Mouse (Mus musculus) left cerebral cortex, adult 2 months (tissue): Measurements from ENCODE around the gene Trmt112. TPM values are rescaled to one million over a fixed set of nuclear protein-coding genes. Genes with fewer than 3 reads are reported as not detected.
A peak's percentile ranks its signal among the peaks of the same experiment; 100 is the strongest.

Experiments used
- DNase-seq, 2 experiments: peaks; one replicate each; pipeline ENCODE4 v3.0.0; 2021 to 2022; ENCODE audit warnings: low spot score in 2 of 2, mixed read lengths in 1 of 2; ENCODE audit errors: extremely low spot score in 1 of 2
- H3K27ac ChIP-seq: fragments of 200-600 bp; 2 replicates; pipeline ENCODE4 v1.8.1; 2022
- H3K4me3 ChIP-seq: fragments of 200-600 bp; 2 replicates; pipeline ENCODE4 v1.8.1; 2022
- CTCF ChIP-seq: fragments of 200-600 bp; IDR thresholded peaks from 2 replicates; pipeline ENCODE4 v1.8.1; 2022; ENCODE audit warnings: antibody characterized with exemption, mild to moderate bottlenecking, moderate library complexity
- intact Hi-C: fragments of 180-260 bp; cut with DNase I; formaldehyde crosslinking; loops from one replicate; pipeline ENCODE4 v1.15.1; 2025
- long read RNA-seq, 2 experiments: library from polyadenylated mRNA; stranded (forward); transcript quantifications; one replicate each; pipeline ENCODE4 v2.0.0; 2021; ENCODE audit warnings: borderline mapping rate in 2 of 2
- total RNA-seq, 2 experiments: library from RNA; stranded (reverse); gene quantifications; 2 replicates each; pipeline ENCODE4 v1.2.3; 2021

The Trmt112 gene
- total RNA-seq, result 10 to 100 TPM; 40.0 to 43.4 TPM
- long read RNA-seq, experiment 1, transcript Trmt112-202 (4 exons, 985 nt), result major isoform, 17 of 17 reads
- long read RNA-seq, experiment 1, partial matches to known transcripts, result 0 of 17 reads
- long read RNA-seq, experiment 1, other reads (novel, unspliced or antisense), result 0 of 17 reads
- long read RNA-seq, experiment 2, transcript Trmt112-202 (4 exons, 985 nt), result major isoform, 12 of 12 reads
- long read RNA-seq, experiment 2, partial matches to known transcripts, result 0 of 12 reads
- long read RNA-seq, experiment 2, other reads (novel, unspliced or antisense), result 0 of 12 reads

GRCm38 (mm10) chr19:6909507-6910289 lies at the start of gene Trmt112, which contains the start of gene Prdx5:
Trmt112 (plus strand) TSS chr19:6909698.
Prdx5 (minus strand) TSS chr19:6910106.
- no peak for TF ChIP-seq CTCF
- intact Hi-C loops, result loop anchor here (2.0 to 5.0 kb wide), 3 partner anchors 52 to 412 kb away; partner anchors contain the start of genes Ccdc88b and Rps6ka4
- Histone ChIP-seq H3K4me3 (peak within 1 kb of the TSS; percentile 91), H3K27ac (peak within 1 kb of the TSS; percentile 99)
- peak; percentile 91 for DNase-seq

DNA sequence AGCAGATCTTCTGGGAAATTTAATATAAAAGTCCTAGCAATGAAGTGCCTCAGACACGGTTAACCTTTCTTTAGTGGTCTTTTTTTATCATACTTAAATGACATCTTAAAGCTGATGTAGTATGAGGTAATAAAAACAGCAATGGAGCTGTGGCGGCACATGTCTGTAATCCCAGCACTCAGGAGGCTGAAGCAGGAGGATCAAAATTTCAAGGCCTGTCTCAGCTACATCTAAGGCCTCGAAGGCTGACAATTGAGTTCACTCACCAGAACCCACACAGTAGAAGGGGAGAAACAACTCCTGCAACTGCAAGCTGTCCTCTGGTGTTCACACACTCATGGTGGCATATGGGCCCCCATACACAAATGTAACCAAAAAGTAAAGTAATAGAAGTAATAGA lies 49.5 kb upstream of the Trmt112 start:
- intact Hi-C loops, result loop anchor here (5.0 kb wide), 1 partner anchor 47 kb away; the partner anchor contains the start of gene Trmt112
- H3K4me3 ChIP-seq, result no peak overlapping the region
- no peak for TF ChIP-seq CTCF
- no peak for DNase-seq
- H3K27ac ChIP-seq, result no peak overlapping the region

DNA sequence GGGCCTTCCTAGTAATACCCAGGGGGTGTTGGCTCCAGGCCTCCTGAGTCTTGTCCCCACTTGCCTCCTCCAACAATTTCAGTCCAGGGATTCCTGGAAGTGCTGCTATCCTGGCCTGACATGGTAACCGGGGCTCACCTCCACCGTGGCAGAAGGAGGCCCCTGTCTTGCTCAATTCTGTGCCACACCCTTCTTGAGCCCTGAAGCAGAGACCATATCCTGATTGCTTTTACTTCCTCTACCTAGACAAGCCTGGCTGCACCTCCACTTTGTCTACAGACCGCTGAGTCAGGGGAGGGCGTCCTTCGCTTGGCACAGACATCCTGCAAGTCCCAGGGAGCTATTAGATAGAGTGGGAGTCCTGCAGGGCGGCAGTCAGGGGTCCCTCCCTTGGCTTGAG lies 48.8 kb upstream of the Trmt112 start:
- Histone ChIP-seq H3K4me3 (no peak overlapping the region), H3K27ac (no peak overlapping the region)
- intact Hi-C loops, result no loop called here
- no peak for DNase-seq
- no peak for TF ChIP-seq CTCF

- Histone ChIP-seq H3K4me3 (no peak overlapping the region), H3K27ac (no peak overlapping the region)
- intact Hi-C loops, result no loop called here
- TF ChIP-seq CTCF, result no peak
- DNase-seq, result no peak
Observed at GRCm38 (mm10) chr19:6861451-6861850, 48.0 kb upstream of the Trmt112 start.

GRCm38 (mm10) chr19:6869355-6869754 lies 40.1 kb upstream of the Trmt112 start:
- no peak for DNase-seq

GRCm38 (mm10) chr19:6871574-6872271 lies 37.8 kb upstream of the Trmt112 start:
- H3K27ac ChIP-seq, result no peak overlapping the region
- DNase-seq, result no peak
- peak; percentile 45 for TF ChIP-seq CTCF
- H3K4me3 ChIP-seq, result no peak overlapping the region
- intact Hi-C loops, result no loop called here

More at GRCm38 (mm10) chr19:6869355-6869754, 40.1 kb upstream of the Trmt112 start:
- intact Hi-C loops, result no loop called here
- Histone ChIP-seq H3K4me3 (no peak overlapping the region), H3K27ac (no peak overlapping the region)
- TF ChIP-seq CTCF, result no peak

DNA sequence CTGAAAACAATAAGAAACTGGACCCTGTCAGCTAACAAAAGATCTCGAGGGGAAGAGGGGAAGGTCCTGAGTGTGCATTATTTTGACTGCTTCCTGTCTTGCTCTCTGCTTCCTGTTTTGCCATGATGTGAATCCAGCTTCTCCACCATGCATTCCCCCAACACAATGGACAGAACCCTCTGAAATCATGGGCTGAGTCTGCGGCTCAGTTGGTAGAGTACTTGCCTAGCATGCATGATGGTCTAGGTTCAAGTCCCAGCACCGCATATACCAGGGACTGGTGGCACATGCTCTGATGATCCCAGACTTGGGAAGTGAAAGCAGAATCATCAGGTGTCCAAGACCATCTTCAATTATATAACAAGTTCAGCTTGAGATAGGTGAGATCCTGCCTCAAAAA lies 36.8 kb upstream of the Trmt112 start:
- no peak overlapping the region for H3K4me3 ChIP-seq
- H3K27ac ChIP-seq, result no peak overlapping the region
- TF ChIP-seq CTCF, result no peak
- intact Hi-C loops, result no loop called here
- DNase-seq, result no peak

GRCm38 (mm10) chr19:6874257-6874656 lies 35.2 kb upstream of the Trmt112 start:
- no peak overlapping the region for H3K4me3 ChIP-seq
- H3K27ac ChIP-seq, result no peak overlapping the region
- intact Hi-C loops, result no loop called here
- DNase-seq, result no peak
- no peak for TF ChIP-seq CTCF

DNA sequence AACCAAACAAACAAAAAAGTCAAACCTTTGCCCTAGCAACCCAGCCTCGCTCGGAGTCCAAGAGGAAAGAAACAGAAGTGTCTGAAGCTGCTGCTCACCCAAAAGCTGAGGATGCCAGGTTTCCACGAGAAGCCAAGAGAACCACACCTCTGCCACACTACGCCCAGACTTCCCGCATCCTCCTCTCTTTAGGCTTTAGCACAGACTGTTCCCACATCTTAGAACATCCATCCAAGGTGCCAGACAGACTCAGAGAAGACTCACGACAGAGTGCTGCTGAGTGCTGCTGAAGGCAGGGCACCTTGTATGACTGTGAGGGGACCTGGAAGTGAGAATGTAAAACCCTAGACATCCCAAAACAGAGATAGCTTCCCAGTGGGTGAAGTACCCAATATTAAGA lies 33.7 kb upstream of the Trmt112 start:
- no peak for TF ChIP-seq CTCF
- no peak for DNase-seq
- Histone ChIP-seq H3K27ac (no peak overlapping the region), H3K4me3 (no peak overlapping the region)
- intact Hi-C loops, result no loop called here

- TF ChIP-seq CTCF, result no peak
- intact Hi-C loops, result no loop called here
Observed at GRCm38 (mm10) chr19:6876799-6877198, 32.7 kb upstream of the Trmt112 start.

GRCm38 (mm10) chr19:6877965-6878364 lies 31.5 kb upstream of the Trmt112 start:
- TF ChIP-seq CTCF, result no peak
- no peak overlapping the region for H3K4me3 ChIP-seq
- no peak for DNase-seq
- H3K27ac ChIP-seq, result no peak overlapping the region
- intact Hi-C loops, result no loop called here

More at GRCm38 (mm10) chr19:6876799-6877198, 32.7 kb upstream of the Trmt112 start:
- no peak overlapping the region for H3K27ac ChIP-seq
- H3K4me3 ChIP-seq, result no peak overlapping the region
- no peak for DNase-seq

- Histone ChIP-seq H3K27ac (no peak overlapping the region), H3K4me3 (no peak overlapping the region)
- intact Hi-C loops, result no loop called here
- DNase-seq, result no peak
- no peak for TF ChIP-seq CTCF
Observed at GRCm38 (mm10) chr19:6892512-6892911, 17.0 kb upstream of the Trmt112 start.
